Mouse (Mus musculus): ENCODE measurements around the gene C1qa. TPM values are rescaled to one million over a fixed set of nuclear protein-coding genes. Genes with fewer than 3 reads are reported as not detected.

C1qa gene
- total RNA-seq, 2 experiments from 2014 or later = 35.7 to 69.2 TPM

DNA sequence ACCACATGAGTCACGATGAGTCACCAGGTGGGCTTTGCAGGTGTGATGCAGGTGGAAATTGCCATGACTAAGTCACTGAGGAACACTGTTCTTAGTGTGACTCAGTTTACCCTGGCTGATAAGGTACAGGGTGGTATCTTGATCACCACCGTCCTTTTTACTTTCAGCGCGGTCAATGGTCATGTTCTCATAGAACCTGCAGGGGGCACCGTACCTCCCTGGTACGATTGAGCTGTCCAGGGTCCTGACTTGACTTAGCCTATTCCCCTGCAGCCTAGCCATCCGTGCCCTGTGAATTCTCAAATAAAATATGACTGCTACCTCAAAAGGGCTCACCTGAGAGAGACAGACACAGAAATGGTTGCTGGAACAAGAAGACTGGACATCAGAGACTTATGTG is 8.4 kb upstream of the C1qa start:
- ATAC-seq (replicated peaks; ENCODE audit: low FRiP score, poor library complexity, severe bottlenecking) = no peak

DNA sequence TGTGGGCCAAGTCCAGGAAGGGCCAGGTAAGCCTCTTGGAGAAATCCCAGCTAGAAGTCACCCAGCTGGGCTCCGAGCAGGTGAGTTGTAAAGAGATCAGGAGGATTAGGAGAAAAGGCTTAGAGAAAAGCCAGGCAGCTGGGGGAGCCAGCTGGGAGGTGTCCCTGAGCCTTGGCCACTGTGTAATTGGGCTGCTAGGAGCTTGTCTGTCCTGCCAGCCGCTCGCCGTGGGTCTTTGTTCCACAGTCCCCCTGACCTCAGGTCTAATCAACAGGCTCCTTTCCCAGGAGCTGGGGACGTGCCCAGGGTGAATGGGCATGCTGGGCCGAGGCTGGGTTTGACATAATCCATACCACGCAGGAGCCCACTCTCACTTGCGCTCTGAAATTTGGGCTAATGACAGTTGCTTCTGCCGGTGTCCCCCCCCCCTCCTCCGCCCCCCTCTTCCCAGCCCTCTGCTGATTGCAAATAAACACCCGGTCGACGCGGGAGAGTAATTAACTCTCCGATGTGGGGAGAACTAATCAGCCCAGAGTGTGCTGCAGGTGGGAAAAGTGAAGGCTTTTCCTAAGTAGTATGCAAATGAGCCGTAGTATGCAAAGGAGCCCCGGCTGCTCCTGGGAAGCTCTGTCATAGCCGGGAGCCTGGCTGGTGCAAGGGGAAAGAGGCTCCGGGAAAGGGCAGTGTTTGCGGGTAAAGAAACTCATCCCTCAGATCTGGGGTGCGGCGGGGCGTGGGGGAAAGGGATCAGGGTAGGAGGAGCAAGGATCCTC is 6.3 kb upstream of the C1qa start:
- ATAC-seq (replicated peaks; ENCODE audit: low FRiP score, poor library complexity, severe bottlenecking) = no peak

DNA sequence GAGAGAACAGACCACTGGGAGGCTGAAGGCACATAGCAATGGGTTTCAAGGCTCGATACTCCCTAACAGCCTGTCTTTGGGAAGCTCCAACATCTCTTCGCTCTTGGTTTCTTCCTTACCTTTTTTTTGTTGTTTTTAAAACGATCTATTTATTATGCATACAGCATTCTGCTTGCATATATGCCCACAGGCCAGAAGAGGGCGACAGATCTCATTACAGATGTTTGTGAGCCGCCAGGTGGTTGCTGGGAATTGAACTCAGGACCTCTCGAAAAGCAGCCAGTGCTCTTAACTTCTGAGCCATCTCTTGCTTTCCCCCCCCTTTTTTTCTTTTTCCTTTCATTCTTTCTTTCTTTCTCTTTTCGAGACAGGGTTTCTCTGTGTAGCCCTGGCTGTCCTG is 551 bp upstream of the C1qa start:
- ATAC-seq (replicated peaks; ENCODE audit: low FRiP score, poor library complexity, severe bottlenecking) = no peak

DNA sequence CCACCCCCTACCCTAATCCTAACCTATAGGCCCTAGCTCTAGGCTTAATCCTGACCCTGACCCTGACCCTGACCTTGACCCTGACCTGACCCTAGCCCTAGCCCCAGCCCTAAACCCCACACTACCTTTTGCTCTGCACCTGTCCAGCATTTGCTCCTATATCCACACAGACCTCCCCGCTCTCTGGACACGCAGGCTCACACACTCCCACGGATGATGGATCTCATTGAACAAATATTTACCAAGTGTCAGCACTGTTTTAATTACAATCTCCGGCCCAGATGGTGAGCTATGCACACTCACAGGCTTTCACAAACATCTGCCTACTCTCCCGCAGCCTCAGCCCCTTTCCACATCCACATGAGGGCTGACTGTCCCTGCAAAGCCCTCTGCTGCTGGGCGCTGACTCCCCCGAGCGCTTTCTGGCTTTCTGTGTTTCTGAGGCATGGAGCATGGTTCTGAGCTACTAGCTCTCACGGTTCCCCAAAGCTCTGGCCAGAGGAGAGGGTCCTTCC is 462 bp downstream of the C1qa start:
- no peak for ATAC-seq (replicated peaks; ENCODE audit: low FRiP score, poor library complexity, severe bottlenecking)

DNA sequence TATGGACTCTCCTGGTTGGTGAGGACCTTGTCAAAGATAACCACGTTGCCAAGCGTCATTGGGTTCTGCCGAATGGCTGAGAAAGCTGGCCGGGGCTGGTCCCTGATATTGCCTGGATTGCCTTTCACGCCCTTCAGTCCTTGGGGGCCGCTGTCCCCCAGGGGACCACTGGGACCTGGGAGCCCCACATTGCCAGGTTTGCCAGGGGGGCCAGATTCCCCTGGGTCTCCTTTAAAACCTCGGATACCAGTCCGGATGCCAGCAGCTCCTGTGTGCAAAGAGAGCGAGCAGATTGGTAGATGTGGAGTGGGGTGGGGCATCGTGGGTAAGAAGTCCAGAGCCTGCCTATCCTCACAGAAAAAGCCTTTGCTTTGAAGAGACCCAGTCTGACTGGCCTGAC is 2.1 kb downstream of the C1qa start:
- no peak for ATAC-seq (replicated peaks; ENCODE audit: low FRiP score, poor library complexity, severe bottlenecking)

DNA sequence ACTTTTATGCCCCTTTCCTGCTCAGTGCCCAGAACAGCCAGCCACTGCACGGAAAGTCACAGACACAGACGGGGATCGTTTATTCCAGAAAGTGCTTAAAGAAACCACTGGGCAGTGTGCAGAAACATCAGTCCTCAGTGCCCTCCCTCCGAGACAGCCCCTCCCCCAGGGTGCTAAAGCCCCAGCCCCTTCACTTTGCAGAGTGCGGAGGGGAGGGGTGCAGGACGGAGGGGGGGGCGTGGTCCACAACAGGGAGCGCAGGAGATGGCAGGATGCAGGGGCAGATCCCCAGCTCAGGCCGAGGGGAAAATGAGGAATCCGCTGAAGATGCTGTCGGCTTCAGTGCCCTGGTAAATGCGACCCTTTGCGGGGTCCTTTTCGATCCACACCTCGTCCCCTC is 2.7 kb downstream of the C1qa start:
- ATAC-seq (replicated peaks; ENCODE audit: low FRiP score, poor library complexity, severe bottlenecking) = no peak

DNA sequence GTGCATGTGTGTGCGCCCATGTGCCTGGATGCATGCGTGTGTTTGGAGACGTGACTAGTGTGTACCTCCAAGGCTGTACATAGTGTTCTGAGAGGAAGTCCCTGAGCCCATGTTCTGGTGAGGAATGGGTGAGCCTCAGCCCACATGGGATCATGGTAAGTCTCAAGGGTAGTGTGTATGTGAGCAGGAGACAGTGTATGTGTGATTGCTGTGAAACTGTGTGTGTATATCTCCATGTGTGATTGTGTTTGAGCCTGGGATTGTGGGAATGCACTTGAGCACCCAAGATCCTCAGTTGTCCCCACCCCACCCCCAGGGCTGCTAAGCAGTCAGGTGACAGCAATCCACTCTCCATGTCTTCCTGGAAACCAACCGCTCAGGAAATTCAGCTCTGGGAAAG is 3.8 kb downstream of the C1qa start:
- ATAC-seq (replicated peaks; ENCODE audit: low FRiP score, poor library complexity, severe bottlenecking) = no peak

DNA sequence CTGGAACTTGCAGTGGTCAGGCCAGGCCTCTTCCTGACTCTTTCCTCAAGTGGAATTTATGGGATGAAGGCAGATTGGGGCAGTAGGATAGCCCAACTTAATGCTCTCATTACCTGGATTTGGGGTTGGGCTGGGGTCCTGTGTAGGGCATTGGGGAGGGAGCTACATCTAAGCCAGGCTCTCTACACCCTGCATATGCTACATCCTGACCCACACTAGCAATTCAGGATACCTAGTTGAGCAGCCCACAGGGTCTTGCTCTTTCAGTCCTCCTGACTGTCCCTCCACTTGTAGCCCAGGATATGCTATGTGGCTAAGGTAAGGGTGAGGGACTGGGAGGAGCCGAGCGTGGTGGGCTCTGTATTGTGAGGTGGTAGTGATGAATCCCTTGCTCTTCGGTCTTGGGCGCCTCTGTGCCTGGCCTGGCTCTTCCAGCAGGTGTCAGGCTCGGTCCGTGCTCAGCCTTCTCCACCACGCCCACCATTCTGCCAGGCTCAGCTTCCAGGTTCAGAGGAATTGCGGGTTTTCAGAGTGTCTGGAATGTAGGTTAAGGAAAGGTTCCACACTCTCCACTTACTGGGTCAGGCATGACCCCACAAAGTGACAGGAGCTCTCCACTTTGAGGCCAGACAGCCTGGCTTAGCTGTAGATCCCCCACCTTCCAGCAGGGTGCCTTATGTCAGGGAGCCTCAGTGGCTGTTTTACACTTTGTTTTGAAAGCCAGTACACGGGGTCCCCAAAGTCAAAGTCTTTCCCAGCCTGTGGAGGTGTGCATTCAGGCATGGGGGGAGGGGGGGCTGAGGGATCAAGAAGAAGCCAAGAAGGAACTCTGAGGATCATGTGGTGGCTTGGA is 4.7 kb downstream of the C1qa start:
- ATAC-seq (replicated peaks; ENCODE audit: low FRiP score, poor library complexity, severe bottlenecking) = no peak

DNA sequence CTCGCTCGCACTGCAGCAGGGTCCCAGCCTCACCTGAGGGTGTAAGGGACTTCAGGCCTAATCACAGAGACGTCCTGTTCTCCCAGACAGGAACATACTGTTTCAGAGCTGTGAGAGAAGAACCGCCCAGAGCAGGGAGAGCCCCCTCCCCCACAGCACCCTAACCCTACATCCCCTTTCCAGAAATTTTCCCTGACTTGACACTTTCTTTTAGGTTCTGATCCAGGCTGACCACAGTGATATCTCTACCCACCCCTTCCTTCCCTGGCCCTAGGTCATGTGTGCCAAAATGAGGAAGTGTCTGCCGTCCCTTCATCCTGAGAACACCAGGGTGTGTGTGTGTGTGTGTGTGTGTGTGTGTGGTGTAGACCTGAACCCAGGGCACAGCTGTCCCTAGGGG is 5.8 kb downstream of the C1qa start, which contains the start of gene C1qc:
C1qc (minus strand) TSS at position 255 of the 400 bp plus-strand sequence.
- no peak for ATAC-seq (replicated peaks; ENCODE audit: low FRiP score, poor library complexity, severe bottlenecking)

DNA sequence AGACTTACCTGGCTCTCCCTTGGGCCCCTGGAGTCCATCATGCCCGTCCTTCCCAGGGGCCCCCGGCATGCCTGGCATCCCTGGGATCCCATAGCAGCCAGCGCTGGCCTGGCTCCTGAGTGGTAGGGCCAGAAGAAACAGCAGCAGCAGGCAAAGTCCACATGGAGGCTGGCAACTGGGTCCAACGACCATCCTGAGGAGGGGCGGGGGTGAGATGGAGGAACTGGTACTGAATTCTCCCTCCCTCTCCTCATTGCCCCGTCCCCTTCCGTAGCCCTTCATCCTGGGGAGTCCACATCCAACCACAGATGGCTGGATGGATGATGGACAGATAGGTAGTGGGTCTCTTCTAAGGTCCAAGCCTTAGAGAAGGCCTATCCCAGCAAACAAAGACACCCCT is 6.2 kb downstream of the C1qa start:
- no peak for ATAC-seq (replicated peaks; ENCODE audit: low FRiP score, poor library complexity, severe bottlenecking)

DNA sequence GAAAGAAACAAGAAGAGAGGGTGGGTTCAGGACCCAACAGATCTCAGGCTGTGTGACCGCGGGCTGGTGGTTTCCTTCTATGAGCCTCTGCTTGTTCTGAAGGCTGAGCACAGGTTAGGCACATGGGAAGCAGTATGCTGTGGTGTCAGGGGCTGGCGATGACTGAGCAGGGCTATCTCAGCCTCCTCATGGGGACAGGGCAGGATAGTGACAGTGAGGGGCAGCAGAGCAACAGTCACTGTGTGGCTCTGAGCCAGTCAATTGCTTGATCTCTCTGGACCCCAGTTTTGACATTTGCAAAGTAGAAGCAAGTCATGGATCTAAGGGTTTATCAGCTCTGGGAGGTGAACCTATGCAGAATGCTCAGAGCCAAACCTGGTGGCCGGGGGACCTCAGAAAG is 7.5 kb downstream of the C1qa start:
- ATAC-seq (replicated peaks; ENCODE audit: low FRiP score, poor library complexity, severe bottlenecking) = no peak

DNA sequence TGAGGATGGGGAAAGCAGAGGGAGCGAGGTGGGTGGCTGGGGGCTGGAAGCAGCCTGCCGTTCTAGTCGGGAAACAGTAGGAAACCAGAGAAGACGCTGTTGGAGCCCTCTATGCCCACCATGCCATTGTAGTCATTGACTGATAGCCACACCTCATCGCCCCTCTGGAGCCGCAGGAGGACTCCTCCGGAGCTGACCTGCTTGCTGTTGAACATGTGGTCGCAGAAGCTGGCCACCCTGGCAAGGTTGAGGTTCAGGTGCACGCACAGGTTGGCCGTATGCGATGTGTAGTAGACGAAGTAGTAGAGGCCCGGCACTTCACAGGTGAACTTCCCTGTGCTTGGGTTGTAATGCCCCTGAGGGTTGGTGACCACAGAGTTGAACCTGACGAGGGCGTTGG is 8.6 kb downstream of the C1qa start:
- ATAC-seq (replicated peaks; ENCODE audit: low FRiP score, poor library complexity, severe bottlenecking) = no peak

DNA sequence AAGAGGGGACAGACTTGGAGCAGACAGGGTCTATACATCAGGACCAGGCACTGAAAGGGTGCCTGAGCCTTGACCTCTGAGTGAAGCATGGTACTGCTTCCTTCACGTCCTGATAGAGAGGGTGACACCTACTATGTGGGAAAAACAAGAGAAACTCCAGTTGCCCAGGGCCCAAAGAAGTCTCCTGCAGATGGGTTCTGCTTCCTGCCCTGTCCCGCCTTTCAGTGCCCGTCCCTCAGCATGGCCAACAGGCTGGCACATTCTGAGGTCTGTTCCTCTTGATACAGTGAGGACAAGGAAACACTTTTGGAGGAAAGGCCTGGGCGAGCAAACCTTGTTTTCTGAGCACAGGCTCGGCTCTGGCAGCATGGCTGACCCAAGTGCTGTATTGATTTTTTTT is 10.9 kb downstream of the C1qa start:
- no peak for ATAC-seq (replicated peaks; ENCODE audit: low FRiP score, poor library complexity, severe bottlenecking)

DNA sequence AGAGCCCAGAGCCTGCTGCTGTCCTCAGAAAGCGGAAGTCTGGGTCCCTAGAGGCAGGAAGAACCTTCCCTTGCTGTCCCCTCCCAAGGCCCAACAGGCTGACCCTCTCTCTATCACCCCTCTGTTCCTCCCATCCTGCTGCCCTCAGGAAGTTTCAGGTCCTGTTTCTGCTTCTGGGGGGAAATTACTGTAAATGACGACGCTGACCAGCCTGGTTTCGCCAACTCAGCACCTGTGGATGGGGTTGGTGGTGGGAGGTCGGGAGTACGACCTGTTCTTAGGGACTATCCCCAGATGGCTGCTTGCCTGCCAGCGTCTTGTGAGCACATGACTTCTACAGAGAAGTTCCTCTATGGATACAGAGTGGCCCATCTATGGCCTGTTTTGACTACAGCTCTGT is 12.5 kb downstream of the C1qa start, which contains the start of gene C1qb:
C1qb (minus strand) TSS at position 87 of the 400 bp plus-strand sequence.
- no peak for ATAC-seq (replicated peaks; ENCODE audit: low FRiP score, poor library complexity, severe bottlenecking)

DNA sequence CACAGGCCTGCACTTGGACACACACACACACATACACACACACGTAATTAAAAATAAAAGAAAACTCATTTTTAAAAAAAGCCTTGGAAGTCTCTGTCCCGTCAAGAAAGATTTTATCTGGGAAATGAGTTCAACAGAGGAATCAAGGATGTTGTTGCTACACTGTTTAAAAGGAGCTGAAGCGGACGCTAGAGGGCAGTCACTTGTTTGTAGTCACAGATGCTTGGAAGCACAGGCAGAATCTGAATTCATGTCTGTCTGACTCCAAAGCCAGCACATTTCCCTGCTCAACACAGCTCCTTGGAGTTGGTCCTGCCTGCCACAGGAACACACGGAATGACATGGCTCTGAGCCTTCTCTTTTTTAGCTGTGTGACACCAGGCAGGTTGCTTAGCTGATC is 20.0 kb downstream of the C1qa start:
- ATAC-seq (replicated peaks; ENCODE audit: low FRiP score, poor library complexity, severe bottlenecking) = no peak

DNA sequence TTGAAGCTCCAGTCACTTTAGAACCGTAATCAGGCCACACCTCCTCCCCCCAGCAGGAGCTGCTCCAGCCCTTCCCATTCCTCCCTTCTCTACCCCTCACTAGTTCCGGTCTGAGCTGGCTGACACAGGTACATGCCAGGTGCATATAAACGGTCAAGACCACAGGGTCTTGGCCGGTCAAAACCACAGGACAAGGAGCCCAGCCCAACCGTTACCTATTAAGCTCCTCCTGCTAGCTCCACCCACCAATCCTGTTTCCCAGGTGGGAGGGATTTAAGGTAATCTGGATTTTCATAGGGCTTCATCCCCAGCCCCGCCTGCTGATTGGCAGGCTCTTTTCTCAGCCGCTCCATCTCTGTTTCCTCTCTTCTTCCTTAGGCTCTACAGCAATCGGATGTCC is 20.4 kb downstream of the C1qa start:
- no peak for ATAC-seq (replicated peaks; ENCODE audit: low FRiP score, poor library complexity, severe bottlenecking)

DNA sequence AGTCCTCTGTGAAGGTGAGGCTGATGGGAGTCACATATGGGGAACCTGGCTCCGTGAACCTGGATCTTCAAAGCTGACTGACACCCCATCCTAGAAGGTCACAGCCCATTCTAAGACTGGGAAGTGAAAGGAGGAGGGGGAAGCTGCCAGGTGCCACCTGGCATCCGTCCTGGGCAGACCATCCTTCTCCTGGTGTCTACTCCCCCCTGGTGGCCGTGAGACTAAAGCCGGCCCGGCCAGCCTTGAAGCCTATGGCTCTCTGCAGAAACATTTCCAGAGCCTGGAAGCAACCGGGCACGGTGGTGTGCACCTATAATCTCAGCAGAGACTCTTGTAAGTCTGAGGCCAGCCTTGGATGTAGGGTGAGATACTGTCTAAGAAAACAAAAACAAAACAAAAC is 21.6 kb downstream of the C1qa start:
- no peak for ATAC-seq (replicated peaks; ENCODE audit: low FRiP score, poor library complexity, severe bottlenecking)

DNA sequence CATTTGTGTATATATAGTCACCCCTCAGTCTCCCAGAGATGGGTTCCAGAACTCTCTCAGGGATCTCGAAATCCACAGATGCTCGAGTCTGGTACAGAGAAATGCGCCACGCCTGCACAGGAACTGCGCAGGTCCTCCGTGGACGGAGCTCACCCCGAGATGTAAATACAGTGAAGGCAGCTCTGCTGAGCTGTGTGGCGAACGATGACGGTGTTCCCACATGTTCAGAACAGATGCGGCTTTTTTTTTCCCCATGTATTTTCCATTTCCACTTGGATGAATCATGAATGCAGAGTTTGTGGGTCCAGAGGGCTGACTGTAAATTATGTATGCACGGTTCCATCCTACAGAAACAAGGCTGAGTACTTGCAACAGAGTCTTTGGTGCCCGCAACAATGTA is 23.6 kb downstream of the C1qa start:
- no peak for ATAC-seq (replicated peaks; ENCODE audit: low FRiP score, poor library complexity, severe bottlenecking)

DNA sequence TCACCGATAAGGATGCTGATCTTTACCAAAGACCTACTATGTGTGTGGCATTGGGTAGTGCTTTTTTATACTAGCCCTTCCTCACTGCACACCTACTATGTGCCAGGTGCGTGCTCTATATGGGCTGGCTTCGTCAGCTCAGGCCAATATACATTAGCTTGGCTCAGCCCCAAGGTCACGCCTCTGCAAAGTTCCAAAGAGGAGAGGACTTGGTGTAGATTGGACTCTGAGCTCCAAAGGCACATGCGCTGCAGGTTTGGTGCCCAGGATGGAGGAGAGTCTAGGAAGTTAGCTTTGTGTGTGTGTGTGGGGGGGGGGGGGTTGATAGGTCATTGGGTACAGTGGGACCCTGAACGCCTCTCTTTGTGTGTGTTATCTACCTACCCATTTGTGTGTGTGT is 30.2 kb downstream of the C1qa start:
- ATAC-seq (replicated peaks; ENCODE audit: low FRiP score, poor library complexity, severe bottlenecking) = no peak

DNA sequence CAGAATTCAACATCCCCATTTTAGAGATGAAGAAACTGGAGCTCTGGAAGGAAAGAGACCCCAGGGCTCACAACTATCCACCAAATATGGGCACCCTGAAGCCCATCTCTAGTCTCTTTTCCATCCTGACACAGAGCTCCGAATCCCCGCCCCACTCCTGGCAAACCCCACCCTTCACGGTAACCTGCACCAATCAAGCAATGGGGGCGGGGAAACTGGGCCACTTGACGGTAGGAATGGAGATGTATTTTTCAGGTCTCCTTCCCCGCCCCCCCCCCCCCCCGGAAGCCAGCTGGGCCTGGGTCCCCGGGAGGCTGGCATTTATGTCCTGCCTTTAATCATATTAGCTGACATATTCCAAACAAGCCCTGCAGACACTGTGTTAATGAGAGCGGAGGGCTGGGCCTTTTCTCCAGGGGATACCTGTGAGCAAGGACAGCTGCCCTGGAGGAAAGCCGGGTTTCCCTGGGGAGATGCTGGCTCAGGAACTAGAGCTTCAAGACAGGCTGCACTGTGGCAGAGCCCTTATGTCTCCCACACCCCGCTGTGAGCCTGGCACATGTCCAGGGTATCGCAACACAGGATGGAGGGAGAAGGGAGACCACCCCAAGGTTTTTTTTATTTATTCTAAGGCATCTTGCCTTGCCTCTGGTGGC is 30.8 kb downstream of the C1qa start:
- no peak for ATAC-seq (replicated peaks; ENCODE audit: low FRiP score, poor library complexity, severe bottlenecking)

DNA sequence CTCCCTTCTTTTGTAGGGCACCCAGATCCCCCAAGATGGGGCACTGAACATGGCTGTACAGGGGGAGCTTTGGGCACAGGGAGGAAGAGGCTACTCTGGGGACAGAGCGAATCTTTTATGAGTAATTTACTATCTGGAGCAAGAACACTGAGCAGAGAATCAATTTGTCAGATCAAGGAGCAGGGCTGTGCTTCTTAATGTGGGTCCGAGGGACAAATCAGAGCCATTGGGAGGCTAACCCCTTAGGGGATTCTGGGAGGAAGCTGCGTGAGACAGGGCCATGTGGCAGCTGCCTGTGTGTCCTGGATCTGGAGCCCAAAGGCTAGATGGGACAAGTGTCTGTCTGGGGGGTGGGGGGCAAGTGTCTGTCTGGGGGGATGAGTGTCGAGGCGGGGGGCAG is 33.1 kb downstream of the C1qa start:
- no peak for ATAC-seq (replicated peaks; ENCODE audit: low FRiP score, poor library complexity, severe bottlenecking)

All from erythroid progenitor cell, adult 5-6 weeks (primary cell).